Mouse (Mus musculus): ENCODE results near the gene Slc6a11.

DNA sequence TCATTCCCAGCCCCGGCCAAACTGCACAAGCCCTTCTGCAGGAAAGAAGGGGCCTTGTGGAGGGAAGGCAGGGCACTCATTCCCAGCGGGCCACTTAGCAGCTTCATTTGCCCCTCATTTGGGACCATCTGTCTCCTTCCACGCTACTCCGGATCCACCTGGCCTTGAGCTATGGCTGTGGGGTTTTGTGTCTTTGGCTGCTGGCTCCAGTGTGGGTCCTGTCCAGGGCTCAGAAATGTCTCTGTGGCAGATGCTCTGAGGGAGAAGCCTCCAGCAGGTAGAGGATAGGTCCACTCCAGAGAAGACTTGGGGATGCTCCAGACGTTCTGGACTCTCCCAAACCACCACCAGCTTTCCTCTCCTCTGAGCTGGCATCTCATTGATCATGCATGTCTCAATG lies 139.8 kb downstream of the Slc6a11 start:
- no peak for TF ChIP-seq POLR2A (IDR thresholded peaks at IDR 0.05; ENCODE audit: low read depth, low read length)
- TF ChIP-seq CTCF (IDR thresholded peaks at IDR 0.05; ENCODE audit: extremely low read depth, insufficient read length, insufficient replicate concordance, low read depth, low read length), result no peak

Data from small intestine, adult 2 months (tissue).